Mouse (Mus musculus) bone marrow, adult 2 months (tissue): ENCODE data around the gene Sergef.

Source experiments
- CTCF ChIP-seq: fragments of 200-500 bp; IDR thresholded peaks from 2 replicates; pipeline ENCODE4 v1.5.1; 2011; ENCODE audit warnings: low read length, control low read depth; ENCODE audit not compliant: control insufficient read depth, insufficient read depth
- POLR2A ChIP-seq: fragments of 200-500 bp; IDR thresholded peaks from 2 replicates; pipeline ENCODE4 v1.6.1; 2011; ENCODE audit warnings: low read depth, mild to moderate bottlenecking, control low read depth, low read length, borderline replicate concordance; ENCODE audit not compliant: control insufficient read depth

GRCm38 (mm10) chr7:46475464-46475863, 164.1 kb downstream of the Sergef start:
- TF ChIP-seq POLR2A = no peak
- TF ChIP-seq CTCF = no peak
